Mouse (Mus musculus): ENCODE measurements around the gene Soat1.
A peak's percentile ranks its signal among the peaks of the same experiment; 100 is the strongest.

The Soat1 gene

DNA sequence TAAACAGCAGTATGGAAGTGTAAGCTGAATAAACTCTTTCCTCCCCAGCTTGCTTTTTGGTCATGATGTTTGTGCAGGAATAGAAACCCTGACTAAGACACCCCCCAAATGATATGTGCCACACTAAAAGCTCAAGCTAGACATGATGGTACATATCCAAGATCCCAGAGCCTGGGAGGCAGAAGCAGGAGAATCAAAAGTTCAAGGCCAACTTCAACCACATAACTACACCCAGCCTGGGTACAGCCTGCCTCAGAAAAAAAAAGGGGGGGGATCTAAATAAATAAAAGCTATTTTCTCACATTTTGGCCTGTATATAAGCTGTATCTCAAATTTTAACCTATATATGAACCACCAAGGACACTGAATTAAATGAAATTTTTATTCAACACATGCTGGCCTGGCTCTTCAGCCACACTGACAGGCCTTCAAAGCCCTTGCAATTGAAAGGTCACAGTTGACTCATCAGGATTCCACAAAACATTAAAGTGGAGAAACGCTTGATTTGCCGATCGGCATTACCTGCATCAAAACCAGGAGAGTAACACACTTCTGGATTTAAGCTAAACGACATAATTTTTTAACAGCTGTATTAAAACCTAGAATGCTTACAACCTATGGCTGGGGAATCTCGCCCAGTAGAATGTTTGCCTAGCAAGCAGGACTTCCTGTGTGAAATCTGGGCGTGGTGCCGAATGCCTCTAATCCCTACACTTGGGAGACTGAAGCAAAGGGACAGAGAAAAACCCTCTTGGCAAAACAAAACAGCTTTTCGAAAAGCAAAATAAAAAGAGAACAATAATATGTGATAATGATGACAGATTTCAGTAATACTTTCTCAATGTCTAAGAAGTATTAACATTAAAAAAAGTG lies 9.9 kb downstream of the Soat1 start:
- DNase-seq (ENCODE audit: low spot score): no peak

DNA sequence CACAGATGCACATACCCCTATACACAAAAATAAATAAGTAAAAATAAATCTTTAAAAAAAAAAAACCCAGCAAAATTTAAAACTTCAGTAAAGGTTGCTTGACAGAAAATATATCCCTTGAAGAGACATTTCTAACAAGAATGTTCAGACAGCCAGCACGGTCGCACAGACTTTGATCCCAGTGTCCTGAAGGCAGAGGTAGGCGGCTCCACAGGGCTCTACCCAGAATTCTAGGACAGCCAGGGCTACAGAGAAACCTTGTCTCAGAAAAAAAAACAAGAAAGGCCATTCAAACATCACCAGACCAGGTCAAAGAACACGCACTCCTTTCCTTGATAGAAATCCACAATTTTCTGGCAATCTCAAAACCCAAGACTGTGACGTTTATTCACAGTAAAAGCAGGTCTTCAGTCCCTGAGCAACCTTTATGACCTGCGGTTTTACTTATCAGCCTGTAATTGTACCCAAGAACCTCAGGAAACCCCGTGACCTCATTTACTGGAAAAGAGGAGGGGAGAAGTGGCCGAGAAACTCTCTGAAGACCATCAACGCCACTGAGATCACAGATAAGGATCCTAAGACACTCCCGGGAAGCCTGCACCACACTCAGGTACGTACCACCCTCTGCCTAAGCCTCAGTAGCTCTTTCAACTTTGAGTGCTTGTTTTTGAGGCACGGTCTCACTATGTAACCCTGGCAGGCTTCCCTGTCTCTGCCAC lies 11.7 kb downstream of the Soat1 start:
- no peak for DNase-seq (ENCODE audit: low spot score)

GRCm38 (mm10) chr1:156461036-156461435 lies 13.1 kb downstream of the Soat1 start:
- no peak for DNase-seq (ENCODE audit: low spot score)

DNA sequence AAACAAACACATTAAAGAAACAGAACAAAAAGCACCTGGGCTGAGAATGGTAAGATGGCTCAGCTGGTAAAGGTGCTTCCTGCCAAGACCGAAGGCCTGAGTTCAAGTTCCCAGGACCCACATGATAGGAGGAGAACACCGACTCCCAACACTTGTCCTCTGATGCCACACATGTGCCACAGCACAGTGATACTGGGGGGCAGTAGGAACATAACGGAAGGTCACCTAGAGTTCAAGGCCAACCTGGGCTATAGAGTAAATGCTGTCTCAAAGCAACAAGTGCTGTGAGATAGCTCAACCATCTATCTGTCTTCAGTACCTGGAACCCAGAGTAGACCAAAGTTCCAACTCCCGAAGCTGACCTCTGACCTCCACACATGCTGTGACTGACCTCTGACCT lies 13.9 kb downstream of the Soat1 start:
- DNase-seq (ENCODE audit: low spot score): no peak

GRCm38 (mm10) chr1:156459690-156460089 lies 14.4 kb downstream of the Soat1 start:
- DNase-seq (ENCODE audit: low spot score): no peak

DNA sequence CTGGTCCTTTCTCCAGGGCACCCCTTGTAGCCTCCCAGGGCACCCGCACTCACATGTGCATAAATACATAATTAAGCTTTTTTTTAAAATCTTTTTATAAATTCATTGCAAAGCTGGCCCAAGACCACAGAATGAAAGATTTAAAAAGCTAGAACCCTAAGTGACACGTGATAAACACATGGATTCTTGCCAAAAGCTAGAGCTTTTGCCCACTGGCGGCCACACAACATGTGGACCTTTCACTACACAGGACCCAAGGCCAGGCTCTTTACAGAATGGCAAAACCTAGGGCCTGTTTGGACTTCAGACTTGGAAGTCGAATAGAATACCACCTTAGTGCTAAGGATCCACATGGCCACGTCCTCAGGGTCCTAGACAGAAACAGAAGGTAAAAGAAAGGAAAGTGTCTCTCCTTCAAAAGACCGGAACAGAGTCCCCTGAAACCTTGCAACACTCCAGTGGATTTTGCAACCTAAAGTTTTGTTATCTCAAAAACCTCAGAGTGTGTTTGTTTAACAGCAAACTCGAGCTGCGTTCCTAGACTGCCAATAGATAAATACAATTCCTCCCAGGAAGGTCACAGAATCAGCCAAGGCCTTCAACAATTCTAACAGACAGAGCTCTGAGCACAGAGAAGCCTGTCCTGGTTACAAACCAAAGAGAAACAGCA lies 15.6 kb downstream of the Soat1 start:
- peak; percentile 31 for DNase-seq (ENCODE audit: low spot score)

DNA sequence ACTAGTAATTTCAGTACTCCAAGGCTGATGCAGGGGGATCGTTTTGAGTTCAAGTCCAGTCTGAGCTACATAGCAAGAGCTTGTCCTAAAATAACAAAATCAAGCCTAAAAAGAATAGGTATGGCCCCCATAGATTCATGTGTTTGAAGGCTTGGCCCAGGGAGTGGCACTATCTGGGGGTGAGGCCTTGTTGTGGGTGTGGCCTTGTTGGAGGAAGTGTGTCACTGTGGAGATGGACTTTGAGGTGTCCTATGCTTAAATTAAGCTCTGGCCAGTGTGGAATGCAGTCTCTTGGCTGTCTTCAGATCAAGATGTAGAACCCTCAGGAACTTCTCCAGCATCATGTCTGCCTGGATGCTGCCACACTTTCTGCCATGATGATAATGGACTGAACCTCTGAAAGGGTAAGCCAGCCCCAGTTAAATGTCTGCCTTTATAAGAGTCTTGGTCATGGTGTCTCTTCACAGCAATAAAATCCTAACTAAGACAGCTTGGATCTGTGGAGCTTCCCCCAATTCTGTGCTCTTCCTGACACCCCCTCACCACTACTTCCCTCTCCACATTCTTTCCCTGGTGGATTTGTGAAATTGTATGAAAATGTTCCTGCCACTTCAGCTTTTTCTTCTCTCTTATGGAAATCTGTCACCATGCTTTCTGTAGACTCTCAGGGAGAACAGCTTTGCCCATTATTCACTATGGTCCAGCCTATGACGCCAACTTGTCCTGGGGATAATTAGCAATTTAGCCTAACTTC lies 18.9 kb downstream of the Soat1 start:
- no peak for DNase-seq (ENCODE audit: low spot score)

GRCm38 (mm10) chr1:156454384-156454783 lies 19.7 kb downstream of the Soat1 start:
- DNase-seq (ENCODE audit: low spot score): no peak

DNA sequence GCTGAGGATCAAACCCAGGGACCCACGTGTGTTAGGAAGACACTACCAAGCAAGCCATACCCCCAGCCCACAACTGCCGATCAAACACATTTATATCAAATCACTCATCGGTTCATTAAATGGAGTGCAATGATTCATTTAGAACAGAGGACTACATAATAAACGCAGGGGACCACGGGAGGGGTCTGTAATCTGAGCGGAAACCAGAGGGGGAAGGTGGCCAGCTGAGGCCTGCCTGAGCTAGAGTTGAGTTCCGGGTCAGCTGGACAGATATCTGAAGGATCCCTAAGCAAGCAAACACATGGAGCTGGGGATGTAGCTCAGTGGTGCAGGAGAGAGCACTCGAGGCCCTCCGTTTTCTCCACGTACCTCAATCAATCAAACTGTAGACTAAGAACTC lies 20.3 kb downstream of the Soat1 start:
- no peak for DNase-seq (ENCODE audit: low spot score)

GRCm38 (mm10) chr1:156450478-156450877 lies 23.7 kb downstream of the Soat1 start:
- no peak for DNase-seq (ENCODE audit: low spot score)

DNA sequence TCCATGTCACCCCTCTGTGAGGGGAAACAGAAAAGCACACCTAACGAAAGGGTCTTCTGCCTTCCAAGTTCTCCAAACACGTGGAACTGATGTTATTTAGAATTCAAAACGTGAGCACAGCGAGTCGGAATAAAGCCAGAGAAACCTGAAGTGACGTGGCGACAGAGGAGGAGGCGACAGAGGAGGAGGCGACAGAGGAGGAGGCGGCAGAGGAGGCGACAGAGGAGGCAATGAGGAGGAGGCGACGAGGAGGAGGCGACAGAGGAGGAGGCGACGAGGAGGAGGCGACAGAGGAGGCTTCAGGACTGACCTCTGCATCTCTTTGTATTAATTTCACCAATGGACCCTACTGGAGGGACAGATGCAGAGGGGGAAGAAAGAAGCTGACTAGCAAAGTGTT lies 24.4 kb downstream of the Soat1 start:
- DNase-seq (ENCODE audit: low spot score): peak; percentile 42

DNA sequence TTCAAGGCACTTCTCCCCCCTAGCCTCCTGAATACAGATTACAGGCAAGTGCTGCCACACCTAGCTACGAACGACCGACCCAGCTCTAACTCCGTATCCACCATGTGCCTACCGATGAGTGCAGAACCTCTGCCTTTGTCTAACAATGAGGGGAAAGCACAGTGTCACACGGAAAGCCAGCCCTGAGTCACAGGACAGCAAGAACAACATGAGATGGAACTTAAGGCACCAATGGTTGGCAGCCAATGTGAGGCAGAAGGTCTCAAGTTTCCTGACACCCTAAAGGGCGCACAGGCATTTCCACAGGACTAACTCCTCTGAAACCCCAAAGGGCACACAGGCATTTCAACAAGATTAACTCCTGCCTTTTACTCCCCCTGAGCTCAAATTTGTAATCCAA lies 25.0 kb downstream of the Soat1 start:
- DNase-seq (ENCODE audit: low spot score): no peak

- DNase-seq (ENCODE audit: low spot score): no peak
Measured at GRCm38 (mm10) chr1:156445049-156445448, 29.1 kb downstream of the Soat1 start.

GRCm38 (mm10) chr1:156442776-156443175 lies 31.4 kb downstream of the Soat1 start:
- DNase-seq (ENCODE audit: low spot score): no peak

- no peak for DNase-seq (ENCODE audit: low spot score)
Measured at GRCm38 (mm10) chr1:156442266-156442665, 31.9 kb downstream of the Soat1 start.

DNA sequence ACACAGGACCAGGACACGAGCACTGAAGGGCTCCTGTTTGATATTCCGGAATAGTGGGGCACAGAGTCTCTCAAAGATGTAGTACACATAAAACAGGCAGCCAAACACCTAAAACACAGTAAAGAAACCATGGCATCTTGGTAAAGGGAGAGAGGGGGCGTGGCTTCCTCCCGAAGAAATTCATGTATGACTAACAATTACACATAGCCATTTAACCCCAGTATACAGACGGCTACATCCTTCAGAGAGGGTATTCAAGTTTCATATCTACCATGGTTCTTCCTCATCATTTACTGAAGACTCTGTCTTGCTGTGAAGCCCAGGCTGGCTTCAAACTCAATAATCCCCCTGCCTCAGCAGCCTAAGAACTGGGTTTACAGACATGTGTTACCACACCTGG lies 36.4 kb downstream of the Soat1 start:
- DNase-seq (ENCODE audit: low spot score): no peak

DNA sequence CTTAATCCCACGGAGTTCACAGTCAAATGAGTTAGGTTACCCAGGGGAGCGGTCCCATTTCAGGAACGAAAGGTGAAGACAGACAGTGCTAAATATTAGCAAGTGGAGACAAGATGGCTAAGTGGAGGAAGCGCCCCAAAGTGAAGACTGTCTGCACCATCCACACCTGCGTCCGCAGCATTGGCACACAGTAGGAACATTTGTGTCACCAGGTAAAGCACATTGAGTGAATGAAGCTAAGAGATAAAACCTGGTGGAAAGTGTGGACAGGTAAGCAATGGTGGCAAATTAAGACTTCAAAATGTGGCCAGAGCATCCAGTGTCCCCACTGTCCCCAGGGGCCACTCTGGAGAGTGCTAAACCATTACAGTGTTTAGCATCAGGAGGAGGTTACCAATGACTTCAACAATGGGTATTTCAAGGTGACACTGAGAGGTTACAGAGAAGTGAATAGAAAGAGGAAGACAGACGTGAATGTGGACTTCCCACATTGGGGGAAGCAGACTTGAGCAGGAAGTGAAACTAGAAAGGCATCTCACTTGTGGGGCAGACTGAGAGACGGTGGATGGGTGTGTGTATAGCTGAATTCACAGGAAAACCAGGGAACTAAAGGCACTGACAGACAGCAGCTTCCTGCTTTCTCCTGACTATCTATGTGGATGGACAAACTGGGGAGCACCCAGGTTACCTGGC lies 37.0 kb downstream of the Soat1 start:
- DNase-seq (ENCODE audit: low spot score): no peak

DNA sequence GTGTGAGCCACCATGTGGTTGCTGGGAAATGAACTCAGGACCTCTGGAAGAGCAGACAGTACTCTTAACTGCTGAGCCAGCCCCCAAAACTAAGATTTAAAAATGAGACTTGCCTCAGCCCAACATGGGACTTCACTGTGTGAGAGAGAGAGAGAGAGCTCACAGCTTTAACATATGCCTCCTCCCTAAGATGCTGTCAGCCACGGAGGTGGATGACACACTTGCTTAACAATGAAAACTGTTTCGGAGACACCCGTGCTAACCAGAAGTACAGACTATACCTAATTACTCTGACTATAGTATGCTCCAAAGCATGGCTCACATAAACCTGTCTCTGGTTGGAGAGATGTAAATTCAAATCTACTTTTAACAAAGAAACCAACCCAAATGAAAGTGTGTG lies 40.6 kb downstream of the Soat1 start:
- no peak for DNase-seq (ENCODE audit: low spot score)

DNA sequence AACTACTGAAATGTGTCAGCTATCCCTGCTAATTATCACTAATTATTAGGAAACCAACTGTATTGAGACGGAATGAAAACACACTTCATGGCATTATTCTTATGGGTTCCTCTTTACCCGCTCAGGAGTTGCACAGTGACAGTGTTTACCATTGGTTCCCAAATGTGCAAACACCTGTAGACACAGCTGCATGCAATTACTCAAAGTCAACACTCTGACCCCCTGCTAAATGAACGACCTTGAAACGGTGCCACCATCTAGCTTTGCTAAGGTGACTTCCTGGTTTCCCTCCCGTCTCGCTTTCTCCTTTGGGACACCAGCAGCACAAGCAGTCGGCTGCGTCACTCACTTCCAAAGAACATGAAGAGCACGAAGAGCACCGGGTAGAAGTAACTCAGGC lies 41.6 kb downstream of the Soat1 start:
- DNase-seq (ENCODE audit: low spot score): no peak

GRCm38 (mm10) chr1:156428434-156428833 lies 45.7 kb downstream of the Soat1 start:
- no peak for DNase-seq (ENCODE audit: low spot score)

- no peak for DNase-seq (ENCODE audit: low spot score)
Measured at GRCm38 (mm10) chr1:156425746-156426145, 48.4 kb downstream of the Soat1 start.

DNA sequence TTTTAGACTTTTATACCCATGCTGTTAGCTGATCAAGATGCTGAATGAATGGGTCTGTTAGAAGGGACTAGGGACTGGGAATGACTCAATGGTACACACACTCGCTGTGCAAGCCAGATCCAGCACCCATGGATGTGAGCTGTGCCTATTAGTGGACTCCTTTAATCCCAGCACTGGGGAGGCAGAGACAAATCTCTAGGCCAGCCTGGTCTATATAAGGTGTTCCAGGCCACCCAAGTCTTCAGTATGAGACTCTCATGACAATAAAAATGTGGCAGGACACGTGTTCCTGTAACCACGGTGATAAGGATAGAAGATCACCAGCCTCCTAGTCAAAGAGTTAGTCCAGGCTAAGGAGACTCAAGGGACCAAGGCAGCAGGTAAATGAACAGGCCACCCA lies 50.1 kb downstream of the Soat1 start:
- DNase-seq (ENCODE audit: low spot score): no peak

Data from testis, postnatal 14 days (tissue).